Comparison of ENCODE assay signal across 14 mouse cellular contexts in the genomic region with DNA sequence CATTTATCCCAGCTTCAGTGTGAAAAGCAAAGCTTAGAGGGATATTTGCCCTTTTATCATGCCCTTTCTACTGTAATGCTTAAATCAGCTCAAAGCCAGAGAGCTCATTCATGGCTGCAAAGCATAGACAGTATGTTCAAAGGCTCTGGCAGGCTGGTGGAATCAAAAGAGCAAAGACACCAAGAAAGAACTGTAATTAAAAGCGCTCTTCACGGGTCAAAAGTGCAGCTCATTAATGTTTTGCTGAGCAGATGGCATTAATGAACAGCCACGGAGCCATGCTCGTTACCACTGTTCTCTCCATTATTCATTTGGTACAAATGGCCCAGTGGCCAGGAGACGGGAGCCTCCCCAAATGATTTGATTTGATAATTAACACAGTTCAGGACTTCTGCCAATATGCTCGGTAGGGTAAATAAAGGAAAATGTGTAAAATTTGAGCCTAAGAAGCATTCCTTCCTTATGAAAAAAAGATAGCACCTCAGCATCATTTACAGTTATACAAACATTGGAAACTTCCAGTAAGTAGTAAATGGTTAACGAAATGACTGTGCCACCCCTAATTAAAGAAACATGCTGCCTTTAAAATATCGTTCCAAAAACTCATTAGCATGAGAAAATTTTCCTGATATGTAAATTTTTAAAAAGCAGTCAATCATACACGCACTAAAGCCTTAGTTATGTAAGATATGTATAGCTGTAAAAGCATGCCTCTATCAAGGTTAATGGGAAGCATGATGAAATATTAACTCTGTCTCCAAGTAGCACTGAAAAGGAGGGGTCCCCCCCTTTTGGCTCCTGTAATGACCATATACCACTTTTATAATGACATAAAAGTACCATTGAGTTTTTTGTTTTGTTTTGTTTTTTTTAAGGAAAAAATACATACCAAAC. TPM values are rescaled to one million over a fixed set of nuclear protein-coding genes. Genes with fewer than 3 reads are reported as not detected.
DNase-seq lines count a peak whose midpoint lies in the region; ATAC-seq lines count a peak whose summit lies in the region.
"Had no signal": no experiment of that assay in that cellular context is flagged by ENCODE, and none has a peak within 500 bp of the region (broad histone marks: within the 10 kb centered on the region; RNA-seq: fewer than 3 reads in every experiment).

No protein-coding gene starts in this region.

- intact Hi-C loops in heart, postnatal 10 days (cut with DNase I) = loop anchor here (5.0 kb wide), 1 partner anchor 184 kb away; the partner anchor contains the start of gene Ivns1abp

- DNase-seq in kidney, postnatal 4 days = peak; percentile 33 to 67
- DNase-seq in heart, postnatal 10 days = no peak
- no peak for DNase-seq in gastrocnemius, adult 8-10 months (ENCODE audit: low spot score in 2 of 2)
- DNase-seq in spleen, postnatal 10 days (ENCODE audit: low spot score in 2 of 2) = no peak
- DNase-seq: gastrocnemius, postnatal 10 days; layer of hippocampus, postnatal 36 days; right cerebral cortex, postnatal 25 days had no signal

- no peak overlapping the region for H3K27ac ChIP-seq in neural tube, embryonic 12.5 days
- no peak overlapping the region for H3K27ac ChIP-seq in neural tube, embryonic 15.5 days (replicated peaks)
- no peak overlapping the region for H3K27ac ChIP-seq in intestine, embryonic 16.5 days (ENCODE audit: low read length)
- H3K27ac ChIP-seq: embryonic facial prominence, embryonic 13.5 days; liver, embryonic 15.5 days had no signal

- H3K4me2 ChIP-seq in neural tube, embryonic 12.5 days (replicated peaks) = no peak overlapping the region
- no peak overlapping the region for H3K4me2 ChIP-seq in neural tube, embryonic 15.5 days
- H3K4me2 ChIP-seq in intestine, embryonic 16.5 days (ENCODE audit: low read depth, low read length) = no peak overlapping the region
- H3K4me2 ChIP-seq: embryonic facial prominence, embryonic 13.5 days; liver, embryonic 15.5 days had no signal

- no peaks in the 10 kb centered on the region for H3K4me1 ChIP-seq in neural tube, embryonic 12.5 days
- H3K4me1 ChIP-seq in neural tube, embryonic 15.5 days = 0 out of 2 replicates have a peak, but pooled peaks cover 4% of the 10 kb centered on the region
- H3K4me1 ChIP-seq in intestine, embryonic 16.5 days (ENCODE audit: control insufficient read depth, insufficient read depth, low read length) = peaks cover 5% of the 10 kb centered on the region; the same call in 1 of the 2 replicates

- no peak overlapping the region for H3K9ac ChIP-seq in neural tube, embryonic 12.5 days
- no peak overlapping the region for H3K9ac ChIP-seq in neural tube, embryonic 15.5 days (replicated peaks)
- no peak overlapping the region for H3K9ac ChIP-seq in intestine, embryonic 16.5 days (ENCODE audit: low read depth, low read length)
- H3K9ac ChIP-seq: embryonic facial prominence, embryonic 13.5 days; liver, embryonic 15.5 days had no signal

- no peaks in the 10 kb centered on the region for H3K9me3 ChIP-seq in neural tube, embryonic 12.5 days
- no peaks in the 10 kb centered on the region for H3K9me3 ChIP-seq in neural tube, embryonic 15.5 days (replicated peaks)
- H3K9me3 ChIP-seq in intestine, embryonic 16.5 days (ENCODE audit: control insufficient read depth, low read length) = no peaks in the 10 kb centered on the region
- H3K9me3 ChIP-seq: embryonic facial prominence, embryonic 13.5 days; liver, embryonic 15.5 days had no signal

- H3K27me3 ChIP-seq in neural tube, embryonic 12.5 days (replicated peaks) = no peaks in the 10 kb centered on the region
- H3K27me3 ChIP-seq in neural tube, embryonic 15.5 days (replicated peaks) = no peaks in the 10 kb centered on the region
- H3K27me3 ChIP-seq in intestine, embryonic 16.5 days (replicated peaks; ENCODE audit: control insufficient read depth, insufficient read depth, low read length) = no peaks in the 10 kb centered on the region
- H3K27me3 ChIP-seq: embryonic facial prominence, embryonic 13.5 days had no signal

- peak; percentile 86 for ATAC-seq in neural tube, embryonic 12.5 days (ENCODE audit: low FRiP score, low read depth)
- no peak for ATAC-seq in neural tube, embryonic 15.5 days (ENCODE audit: low FRiP score)
- 0 out of 2 replicates have a peak, but pooled peaks have one; percentile 47 for ATAC-seq in intestine, embryonic 16.5 days
- ATAC-seq in megakaryocyte-erythroid progenitor cell, adult 5-6 weeks (replicated peaks; ENCODE audit: low FRiP score, low TSS enrichment, poor library complexity, severe bottlenecking) = no peak

- no peak overlapping the region for H3K4me3 ChIP-seq in neural tube, embryonic 12.5 days
- no peak overlapping the region for H3K4me3 ChIP-seq in neural tube, embryonic 15.5 days (replicated peaks)
- no peak overlapping the region for H3K4me3 ChIP-seq in intestine, embryonic 16.5 days (ENCODE audit: low read length)
- H3K4me3 ChIP-seq: embryonic facial prominence, embryonic 13.5 days; liver, embryonic 15.5 days had no signal

- no peaks in the 10 kb centered on the region for H3K36me3 ChIP-seq in neural tube, embryonic 12.5 days
- H3K36me3 ChIP-seq in neural tube, embryonic 15.5 days = no peaks in the 10 kb centered on the region
- no peaks in the 10 kb centered on the region for H3K36me3 ChIP-seq in intestine, embryonic 16.5 days (ENCODE audit: control insufficient read depth, insufficient read depth, low read length)
- H3K36me3 ChIP-seq: embryonic facial prominence, embryonic 13.5 days; liver, embryonic 15.5 days had no signal

- 42% methylated on average over 9 of the region's 9 CpGs for WGBS in neural tube, embryonic 12.5 days
- 30% methylated on average over 9 of the region's 9 CpGs for WGBS in neural tube, embryonic 15.5 days
- 58% methylated on average over 9 of the region's 9 CpGs for WGBS in intestine, embryonic 16.5 days

RNA-seq across cellular contexts. Expression of gene Gm47985, which starts 24.1 kb away (rescaled TPM):
- 0.54 and 1.1 TPM in 2 replicates for polyA plus RNA-seq in neural tube, embryonic 12.5 days (2016; fragmentation: Nextera tagmentation; extraction: Ambion mirVana)
- polyA plus RNA-seq in neural tube, embryonic 15.5 days (2015; fragmentation: Nextera tagmentation; extraction: Ambion mirVana) = 0.24 TPM in 1 of 2 replicates, not detected in the other
- 0.26 and 0.32 TPM in 2 replicates for polyA plus RNA-seq in intestine, embryonic 16.5 days (2015; fragmentation: Nextera tagmentation; extraction: Ambion mirVana)
- total RNA-seq in heart, postnatal 10 days (2021) = under 1 TPM; 0.25 to 0.38 TPM
- total RNA-seq in megakaryocyte-erythroid progenitor cell, adult 5-6 weeks (2014; fragmentation: Nextera tagmentation) = 0.69 TPM in 1 of 2 replicates, not detected in the other
- total RNA-seq in megakaryocyte-erythroid progenitor cell, adult 5-6 weeks (2017) = 0.19 TPM in 1 of 2 replicates, not detected in the other
- total RNA-seq in gastrocnemius, adult 8-10 months (2022) = under 1 TPM in 2 of 4 experiments, not detected in 2; 0.16 to 0.22 TPM
- total RNA-seq: layer of hippocampus, postnatal 36 days had no signal
- polyA plus RNA-seq: embryonic facial prominence, embryonic 13.5 days had no signal

RNA-seq across cellular contexts. Expression of gene Gm8947, which starts 34.0 kb away (rescaled TPM):
- 0.28 TPM in 1 of 2 replicates, not detected in the other for polyA plus RNA-seq in neural tube, embryonic 12.5 days (2016; fragmentation: Nextera tagmentation; extraction: Ambion mirVana)
- not detected in 2 replicates for polyA plus RNA-seq in neural tube, embryonic 15.5 days (2015; fragmentation: Nextera tagmentation; extraction: Ambion mirVana)
- polyA plus RNA-seq in intestine, embryonic 16.5 days (2015; fragmentation: Nextera tagmentation; extraction: Ambion mirVana) = 0.17 TPM in 1 of 2 replicates, not detected in the other
- total RNA-seq in heart, postnatal 10 days (2021) = not detected
- total RNA-seq in megakaryocyte-erythroid progenitor cell, adult 5-6 weeks (2014; fragmentation: Nextera tagmentation) = 0.64 TPM in 1 of 2 replicates, not detected in the other
- total RNA-seq in megakaryocyte-erythroid progenitor cell, adult 5-6 weeks (2017) = 0.27 TPM in 1 of 2 replicates, not detected in the other
- total RNA-seq in gastrocnemius, adult 8-10 months (2022) = under 1 TPM in 1 of 4 experiments, not detected in 3; 0.24 TPM
- total RNA-seq: gastrocnemius, postnatal 10 days; layer of hippocampus, postnatal 36 days had no signal
- polyA plus RNA-seq: embryonic facial prominence, embryonic 13.5 days had no signal

RNA-seq across cellular contexts. Expression of gene Gm47995, which starts 40.0 kb away (rescaled TPM):
- 0.32 TPM in 1 of 2 replicates, not detected in the other for polyA plus RNA-seq in neural tube, embryonic 12.5 days (2016; fragmentation: Nextera tagmentation; extraction: Ambion mirVana)
- polyA plus RNA-seq in neural tube, embryonic 15.5 days (2015; fragmentation: Nextera tagmentation; extraction: Ambion mirVana) = not detected in 2 replicates
- 0.23 TPM in 1 of 2 replicates, not detected in the other for polyA plus RNA-seq in intestine, embryonic 16.5 days (2015; fragmentation: Nextera tagmentation; extraction: Ambion mirVana)
- not detected for total RNA-seq in heart, postnatal 10 days (2021)
- total RNA-seq in megakaryocyte-erythroid progenitor cell, adult 5-6 weeks (2014; fragmentation: Nextera tagmentation) = not detected in 2 replicates
- 0.91 and 3.4 TPM in 2 replicates for total RNA-seq in megakaryocyte-erythroid progenitor cell, adult 5-6 weeks (2017)
- total RNA-seq in gastrocnemius, adult 8-10 months (2022) = not detected
- total RNA-seq: gastrocnemius, postnatal 10 days; layer of hippocampus, postnatal 36 days had no signal
- polyA plus RNA-seq: embryonic facial prominence, embryonic 13.5 days; heart, postnatal 0 days had no signal

RNA-seq across cellular contexts. Expression of gene 3110040M04Rik, which starts 45.7 kb away (rescaled TPM):
- not detected in 2 replicates for polyA plus RNA-seq in neural tube, embryonic 12.5 days (2016; fragmentation: Nextera tagmentation; extraction: Ambion mirVana)
- polyA plus RNA-seq in neural tube, embryonic 15.5 days (2015; fragmentation: Nextera tagmentation; extraction: Ambion mirVana) = not detected in 2 replicates
- 0.16 TPM in 1 of 2 replicates, not detected in the other for polyA plus RNA-seq in intestine, embryonic 16.5 days (2015; fragmentation: Nextera tagmentation; extraction: Ambion mirVana)
- total RNA-seq in heart, postnatal 10 days (2021) = not detected
- total RNA-seq in megakaryocyte-erythroid progenitor cell, adult 5-6 weeks (2014; fragmentation: Nextera tagmentation) = not detected in 2 replicates
- total RNA-seq in megakaryocyte-erythroid progenitor cell, adult 5-6 weeks (2017) = 3.3 TPM in 1 of 2 replicates, not detected in the other
- not detected for total RNA-seq in gastrocnemius, adult 8-10 months (2022)
- total RNA-seq: gastrocnemius, postnatal 10 days; layer of hippocampus, postnatal 36 days had no signal
- polyA plus RNA-seq: embryonic facial prominence, embryonic 13.5 days; heart, postnatal 0 days had no signal

RNA-seq across cellular contexts. Expression of gene Gm47996, which starts 51.7 kb away (rescaled TPM):
- not detected in 2 replicates for polyA plus RNA-seq in neural tube, embryonic 12.5 days (2016; fragmentation: Nextera tagmentation; extraction: Ambion mirVana)
- not detected in 2 replicates for polyA plus RNA-seq in neural tube, embryonic 15.5 days (2015; fragmentation: Nextera tagmentation; extraction: Ambion mirVana)
- polyA plus RNA-seq in intestine, embryonic 16.5 days (2015; fragmentation: Nextera tagmentation; extraction: Ambion mirVana) = not detected in 2 replicates
- total RNA-seq in heart, postnatal 10 days (2021) = not detected
- not detected in 2 replicates for total RNA-seq in megakaryocyte-erythroid progenitor cell, adult 5-6 weeks (2014; fragmentation: Nextera tagmentation)
- not detected in 2 replicates for total RNA-seq in megakaryocyte-erythroid progenitor cell, adult 5-6 weeks (2017)
- total RNA-seq in gastrocnemius, adult 8-10 months (2022) = under 1 TPM in 1 of 4 experiments, not detected in 3; 0.36 TPM
- total RNA-seq: gastrocnemius, postnatal 10 days; layer of hippocampus, postnatal 36 days had no signal
- polyA plus RNA-seq: heart, postnatal 0 days had no signal

Comparison
In these comparisons a context has a peak if more than half of its experiments do, and no peak if none do; other contexts are left out.
1. ATAC-seq: peak in neural tube, embryonic 12.5 days (single experiment) and intestine, embryonic 16.5 days (single experiment); none in neural tube, embryonic 15.5 days (single experiment) and megakaryocyte-erythroid progenitor cell, adult 5-6 weeks (single experiment).
2. DNase-seq: peak in kidney, postnatal 4 days (2 of 2); none in heart, postnatal 10 days (0 of 2), gastrocnemius, adult 8-10 months (0 of 2) and spleen, postnatal 10 days (0 of 2).